Mouse (Mus musculus) gastrocnemius, adult 18-20 months (tissue): ENCODE measurements around the gene Gm28043. TPM values are rescaled to one million over a fixed set of nuclear protein-coding genes. Genes with fewer than 3 reads are reported as not detected.

ENCODE experiments used
- DNase-seq: peaks from one replicate; pipeline ENCODE4 v3.0.0; 2021; ENCODE audit warnings: low spot score
- microRNA-seq: library from miRNA; unstranded; fragments of <30 nt; microRNA quantifications from one replicate; pipeline ENCODE4 v1.2.0, GENCODE M21; 2021
- total RNA-seq, 2 experiments: library from RNA; stranded (reverse); gene quantifications; 2 replicates each; pipeline ENCODE4 v1.2.3; 2021

The Gm28043 gene
- total RNA-seq, 2 experiments from 2014 or later = 0.66 to 0.71 TPM

DNA sequence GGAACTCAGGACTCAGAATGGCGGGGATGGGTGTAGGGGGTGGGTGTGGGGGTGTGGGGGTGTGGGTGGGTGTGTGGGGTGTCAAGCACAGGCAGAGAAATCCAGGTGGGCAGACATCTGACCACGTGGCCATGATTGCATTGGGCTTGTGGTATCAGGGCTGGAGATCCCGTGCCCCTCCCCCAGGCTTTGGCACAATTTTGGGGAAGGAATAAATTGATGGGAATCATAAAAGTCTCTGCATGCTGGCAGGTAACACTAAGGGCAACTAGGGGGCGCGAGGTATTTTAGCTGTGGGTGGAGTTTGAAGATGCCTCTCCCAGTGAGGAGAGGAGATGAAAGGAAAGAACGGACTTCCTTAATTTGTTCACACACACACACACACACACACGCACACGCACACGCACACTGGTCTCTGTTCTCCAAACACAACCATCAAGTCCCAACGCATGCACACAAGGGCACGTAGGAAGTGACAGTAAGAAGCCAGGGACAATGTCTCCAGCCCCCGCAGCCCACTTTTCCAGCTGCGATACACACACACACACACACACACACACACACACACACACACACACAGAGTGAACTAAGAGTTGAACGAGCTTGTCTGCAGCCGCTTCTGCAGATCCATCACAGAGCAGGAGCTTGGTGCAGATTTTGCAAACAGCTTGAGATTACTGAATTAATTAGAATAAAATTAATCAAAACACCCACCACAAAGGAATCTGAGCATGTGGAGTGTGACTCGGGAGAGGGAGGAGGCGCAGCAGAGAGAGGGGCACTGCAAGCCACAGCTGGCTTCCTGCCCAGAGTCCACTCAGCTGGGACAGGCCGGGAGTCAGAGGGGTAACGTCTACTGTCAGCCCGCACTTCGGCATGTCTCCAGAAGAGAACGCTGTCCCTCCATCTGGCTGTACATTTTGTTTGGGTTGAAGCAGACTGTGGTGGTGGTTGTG is 123.5 kb downstream of the Gm28043 start:
- DNase-seq = no peak

GRCm38 (mm10) chr17:29747466-29747865 is 132.8 kb downstream of the Gm28043 start:
- DNase-seq = no peak

Small RNA genes within 50 kb of the gene (microRNA-seq; reads per million reads assigned to microRNA genes)
- gene Mir7667 = not detected

Other genes starting within 250 kb of the Gm28043 start
- 10 to 100 TPM; 18.8 to 25.4 TPM for gene Pim1, start 124.1 kb upstream of the Gm28043 start, total RNA-seq
- gene Gm17657, start 65.2 kb upstream of the Gm28043 start, total RNA-seq = not detected
- 10 to 100 TPM in 1 of 2 experiments, 1 to 10 TPM in 1; 9.2 to 10.7 TPM for gene Tbc1d22b, start 65.1 kb upstream of the Gm28043 start, total RNA-seq
- gene Tmem217, start 62.5 kb upstream of the Gm28043 start, total RNA-seq = not detected
- 10 to 100 TPM; 17.4 to 20.1 TPM for gene Rnf8, start 86 bp upstream of the Gm28043 start, total RNA-seq
- gene Cmtr1, start 45.7 kb downstream of the Gm28043 start, total RNA-seq = 10 to 100 TPM; 39.4 to 43.5 TPM
- 1 to 10 TPM; 5.9 to 6.3 TPM for gene Ccdc167, start 102.2 kb downstream of the Gm28043 start, total RNA-seq